Mouse (Mus musculus) small intestine, adult 2 months (tissue): ENCODE measurements at regions not wholly inside any gene's neighbourhood (a gene's known extent, or its start where the extent isn't known, plus 50 kb on each side); places are given as distances from the start of the nearest gene placed in this dataset.

Experiments used
- CTCF ChIP-seq: fragments of 200-500 bp; IDR thresholded peaks from 2 replicates; pipeline ENCODE4 v1.5.1; 2012; ENCODE audit warnings: low read depth, mild to moderate bottlenecking, control low read depth, inconsistent platforms, low read length, moderate library complexity, mixed read lengths; ENCODE audit not compliant: insufficient replicate concordance, insufficient read length; ENCODE audit errors: extremely low read depth
- POLR2A ChIP-seq: fragments of 200-500 bp; IDR thresholded peaks from 2 replicates; pipeline ENCODE4 v1.6.1; 2012; ENCODE audit warnings: low read depth, mild to moderate bottlenecking, control low read depth, inconsistent platforms, low read length, moderate library complexity

- no peak for TF ChIP-seq CTCF
- no peak for TF ChIP-seq POLR2A
Measured at GRCm38 (mm10) chr16:63468851-63469250, 395.1 kb downstream of the Epha3 start.
